Mouse (Mus musculus): ENCODE results near the gene Slc7a7.

Slc7a7 gene

GRCm38 (mm10) chr14:54417623-54418081 is at the start of gene Slc7a7:
TSS of gene Slc7a7 (minus strand) at chr14:54417780.
- no peak for DNase-seq (ENCODE audit: low read depth)

DNA sequence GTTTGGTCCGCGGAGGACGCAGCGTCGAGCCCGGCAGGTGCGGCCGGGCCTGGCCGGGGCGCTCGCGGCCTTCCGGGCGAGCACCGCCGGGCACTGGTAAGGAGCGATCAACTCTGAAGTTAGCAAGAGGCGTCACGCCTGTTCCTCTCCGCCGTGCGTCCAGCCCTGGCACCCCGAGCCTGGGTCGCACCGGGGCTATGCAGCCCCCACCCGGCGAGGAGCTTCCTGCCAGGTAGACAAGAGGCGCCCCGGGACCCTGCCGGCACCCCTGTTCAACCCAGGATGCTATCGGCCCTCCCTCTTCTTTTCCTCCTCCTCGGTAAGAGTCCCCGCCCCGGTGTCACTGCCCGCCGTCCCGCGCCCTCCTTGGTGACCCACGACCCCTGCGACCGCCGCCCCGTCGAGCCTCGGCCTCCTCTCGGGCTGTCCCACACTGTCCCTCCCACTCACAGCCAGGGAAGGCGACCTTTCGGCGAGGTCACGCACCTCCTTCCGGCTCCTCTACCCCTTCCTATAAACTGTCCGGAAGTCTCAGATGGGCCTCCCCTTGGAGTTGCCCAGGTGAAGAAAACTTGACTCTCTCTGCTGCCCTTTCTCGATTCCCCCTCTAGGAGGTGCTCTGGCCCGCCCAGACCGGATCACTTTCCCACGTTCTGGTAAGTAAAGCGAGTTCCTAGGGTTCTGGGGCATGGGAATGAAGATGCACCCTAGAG is 46.9 kb upstream of the Slc7a7 start:
- peak; percentile 83 for DNase-seq (ENCODE audit: low read depth)

DNA sequence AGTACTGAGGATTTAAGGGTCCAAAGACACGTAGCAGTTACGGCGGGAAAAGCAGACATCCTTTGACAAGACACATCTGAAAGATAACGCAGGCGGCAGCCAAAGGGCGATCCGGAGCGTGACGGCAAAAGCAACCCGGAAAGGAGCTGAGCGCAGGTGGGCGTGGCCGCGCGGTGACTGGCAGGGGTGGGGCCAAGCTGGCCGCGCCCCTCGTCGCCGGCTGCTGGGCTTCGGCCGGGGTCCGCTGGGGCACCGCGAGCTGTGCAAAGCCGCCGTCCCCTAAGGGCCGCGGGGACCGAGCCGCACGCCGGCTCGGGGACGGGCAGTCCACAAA is 46.3 kb upstream of the Slc7a7 start, which contains the start of gene Lrp10:
TSS of gene Lrp10 (plus strand) at position 179 of the 334 bp plus-strand sequence.
- peak; percentile 93 for DNase-seq (ENCODE audit: low read depth)

DNA sequence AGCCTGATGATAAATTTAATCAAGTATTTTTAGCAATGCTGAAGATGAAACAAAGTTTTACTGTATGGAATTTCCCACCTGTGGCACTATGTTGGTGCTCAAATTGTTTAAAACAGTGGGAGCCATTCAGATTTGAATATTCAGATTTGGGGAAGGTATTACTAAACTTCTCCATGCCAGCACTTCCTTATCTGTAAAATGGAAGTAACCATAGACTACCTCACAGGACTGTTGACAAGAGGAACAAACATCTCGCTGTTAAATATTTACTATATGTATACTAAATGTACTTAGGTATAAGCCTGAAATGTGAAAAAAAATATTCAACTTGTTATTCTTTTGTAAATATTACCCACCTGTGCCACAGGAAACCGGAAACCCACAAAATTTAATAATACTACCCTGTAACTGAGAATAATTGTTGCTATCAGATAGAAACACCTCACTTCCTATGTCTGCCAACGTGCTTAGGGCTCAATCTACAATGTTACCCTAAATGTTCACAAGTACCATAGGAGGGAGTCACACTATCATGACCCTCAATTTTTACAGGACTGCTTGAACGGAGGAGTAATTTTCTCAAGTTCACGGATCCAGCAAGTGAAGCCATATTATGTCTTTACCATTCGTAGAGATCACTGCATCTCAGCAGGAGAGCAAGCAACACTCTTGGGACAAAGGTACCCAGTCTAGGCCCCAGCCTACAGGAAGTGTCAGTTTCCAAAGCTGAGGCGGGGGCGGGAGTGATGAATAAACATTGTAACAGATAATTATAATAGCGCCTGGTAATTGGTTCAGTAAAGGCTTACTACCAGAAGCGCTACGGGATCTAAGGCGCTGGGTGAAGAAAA is 45.8 kb upstream of the Slc7a7 start:
- DNase-seq (ENCODE audit: low read depth), result no peak

GRCm38 (mm10) chr14:54462146-54462545 is 44.6 kb upstream of the Slc7a7 start:
- DNase-seq (ENCODE audit: low read depth), result no peak

- DNase-seq (ENCODE audit: low read depth), result no peak
These were observed 40.5 kb upstream of the Slc7a7 start for GRCm38 (mm10) chr14:54457907-54458569.

- DNase-seq (ENCODE audit: low read depth), result no peak
These were observed 37.3 kb upstream of the Slc7a7 start for GRCm38 (mm10) chr14:54454669-54455528.

- DNase-seq (ENCODE audit: low read depth), result no peak
These were observed 36.0 kb upstream of the Slc7a7 start for GRCm38 (mm10) chr14:54453566-54453965.

DNA sequence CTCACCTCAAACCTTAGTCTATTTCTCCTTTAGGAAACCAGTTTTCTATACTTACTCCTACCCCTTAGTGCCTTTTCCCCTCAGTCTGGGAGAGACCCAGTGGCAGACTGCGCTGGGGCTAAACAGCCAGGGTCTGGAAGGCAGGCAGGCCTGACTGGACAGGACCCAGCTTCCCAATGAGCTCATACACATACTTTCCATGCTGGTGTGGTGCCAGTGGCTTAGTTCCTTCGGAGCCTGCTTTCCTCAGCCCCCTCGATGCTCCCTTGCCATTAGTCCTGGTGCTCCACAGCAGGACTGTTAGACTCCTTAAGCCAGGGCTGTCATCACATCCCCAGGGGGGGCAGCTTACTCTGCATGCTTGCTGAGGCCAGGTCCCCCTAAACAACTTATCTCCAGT is 27.9 kb upstream of the Slc7a7 start:
- DNase-seq (ENCODE audit: low read depth), result no peak

GRCm38 (mm10) chr14:54443712-54444618 is 26.4 kb upstream of the Slc7a7 start:
- no peak for DNase-seq (ENCODE audit: low read depth)

- DNase-seq (ENCODE audit: low read depth), result no peak
These were observed 25.6 kb upstream of the Slc7a7 start for GRCm38 (mm10) chr14:54443196-54443595.

GRCm38 (mm10) chr14:54442548-54442947 is 25.0 kb upstream of the Slc7a7 start:
- DNase-seq (ENCODE audit: low read depth), result no peak

GRCm38 (mm10) chr14:54441365-54441764 is 23.8 kb upstream of the Slc7a7 start:
- no peak for DNase-seq (ENCODE audit: low read depth)

GRCm38 (mm10) chr14:54440538-54440937 is 23.0 kb upstream of the Slc7a7 start:
- DNase-seq (ENCODE audit: low read depth), result no peak

- DNase-seq (ENCODE audit: low read depth), result no peak
These were observed 22.0 kb upstream of the Slc7a7 start for GRCm38 (mm10) chr14:54439610-54440009.

DNA sequence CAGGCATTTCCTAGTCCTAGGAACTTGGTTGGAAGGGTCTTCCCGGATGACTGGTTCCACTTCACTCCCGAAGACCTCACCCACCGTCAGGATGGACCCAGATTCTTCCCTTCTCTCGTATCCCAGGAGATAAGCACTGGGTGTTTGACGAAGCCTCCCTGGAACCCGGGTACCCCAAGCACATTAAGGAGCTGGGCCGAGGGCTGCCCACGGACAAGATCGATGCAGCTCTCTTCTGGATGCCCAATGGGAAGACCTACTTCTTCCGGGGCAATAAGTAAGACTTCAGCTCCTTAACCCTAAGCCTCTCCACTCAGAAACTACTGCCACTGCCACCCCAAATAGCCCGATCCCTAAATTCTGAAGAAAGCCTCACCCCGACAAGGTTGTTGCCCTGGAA is 21.6 kb upstream of the Slc7a7 start:
- DNase-seq (ENCODE audit: low read depth), result no peak

DNA sequence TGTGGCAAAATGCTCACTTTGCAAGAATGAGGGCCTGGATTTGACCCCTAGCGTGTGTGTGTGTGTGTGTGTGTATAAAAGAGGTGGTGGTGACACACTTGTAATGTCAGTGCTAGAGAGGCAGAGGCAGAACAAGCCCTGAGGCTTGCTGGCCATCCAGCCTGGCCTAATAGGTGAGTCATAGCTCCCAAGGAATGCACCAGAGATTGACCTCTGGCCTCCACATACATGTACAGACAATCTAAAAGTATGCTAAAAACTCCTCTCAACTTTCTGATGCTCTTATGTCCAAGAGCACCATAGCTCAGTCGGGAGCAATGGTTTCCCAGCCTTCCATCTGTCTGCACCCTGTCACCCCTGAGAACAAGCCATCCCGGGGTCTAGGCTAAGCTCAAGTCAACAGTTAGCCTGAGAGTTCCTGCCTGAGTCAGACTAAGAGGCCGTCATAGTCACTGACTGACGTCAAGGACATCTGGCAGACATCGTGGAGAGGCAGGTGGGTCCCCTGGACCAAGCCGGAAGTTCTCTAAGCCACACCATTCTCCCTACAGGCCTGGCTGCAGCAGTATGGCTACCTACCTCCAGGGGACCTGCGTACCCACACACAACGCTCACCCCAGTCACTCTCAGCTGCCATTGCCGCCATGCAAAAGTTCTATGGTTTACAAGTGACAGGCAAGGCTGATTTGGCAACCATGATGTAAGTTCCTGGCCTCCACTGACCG is 17.8 kb upstream of the Slc7a7 start:
- DNase-seq (ENCODE audit: low read depth), result no peak

GRCm38 (mm10) chr14:54433941-54434531 is 16.5 kb upstream of the Slc7a7 start:
- no peak for DNase-seq (ENCODE audit: low read depth)

Measured in naive thymus-derived CD4-positive, alpha-beta T cell, adult 2 months (primary cell).